In genomic region chr4:5590531-5590930, GRCm38 (mm10) we compare ENCODE assay signal across 22 mouse cellular contexts.
DNase-seq lines count a peak whose midpoint lies in the region; ATAC-seq lines count a peak whose summit lies in the region.
"Had no signal": no experiment of that assay in that cellular context is flagged by ENCODE, and none has a peak within 500 bp of the region (broad histone marks: within the 10 kb centered on the region; RNA-seq: fewer than 3 reads in every experiment).

No protein-coding gene starts in this region.

- no peaks in the 10 kb centered on the region for H3K27me3 ChIP-seq in embryonic facial prominence, embryonic 11.5 days (ENCODE audit: control insufficient read depth, insufficient read depth, low read length)
- H3K27me3 ChIP-seq in limb, embryonic 10.5 days (ENCODE audit: low read depth, poor library complexity, severe bottlenecking) = no peaks in the 10 kb centered on the region
- H3K27me3 ChIP-seq: embryonic facial prominence, embryonic 12.5 days; forebrain, embryonic 12.5 days; heart, embryonic 13.5 days; hindbrain, embryonic 15.5 days had no signal

- WGBS in embryonic facial prominence, embryonic 11.5 days = 20% methylated on average over 4 of the region's 4 CpGs
- 24% methylated on average over 4 of the region's 4 CpGs for WGBS in limb, embryonic 10.5 days

- no peak overlapping the region for H3K9ac ChIP-seq in embryonic facial prominence, embryonic 11.5 days (replicated peaks; ENCODE audit: low read length)
- H3K9ac ChIP-seq: embryonic facial prominence, embryonic 12.5 days; forebrain, embryonic 12.5 days; forebrain, postnatal 0 days; heart, embryonic 13.5 days; hindbrain, embryonic 15.5 days had no signal

- no peak overlapping the region for H3K4me3 ChIP-seq in embryonic facial prominence, embryonic 11.5 days (ENCODE audit: low read depth, low read length)
- no peak overlapping the region for H3K4me3 ChIP-seq in limb, embryonic 10.5 days
- H3K4me3 ChIP-seq: embryonic facial prominence, embryonic 12.5 days; forebrain, embryonic 12.5 days; heart, embryonic 13.5 days; hindbrain, embryonic 15.5 days had no signal

- no peaks in the 10 kb centered on the region for H3K36me3 ChIP-seq in embryonic facial prominence, embryonic 11.5 days (replicated peaks; ENCODE audit: control insufficient read depth, insufficient read depth, low read depth, low read length)
- H3K36me3 ChIP-seq in limb, embryonic 10.5 days = no peaks in the 10 kb centered on the region
- H3K36me3 ChIP-seq: embryonic facial prominence, embryonic 12.5 days; forebrain, embryonic 12.5 days; heart, embryonic 13.5 days; hindbrain, embryonic 15.5 days had no signal

- intact Hi-C loops in heart, postnatal 10 days (cut with DNase I) = no loop called here
- intact Hi-C loops in heart, postnatal 36 days (cut with DNase I) = no loop called here

- no peak overlapping the region for H3K27ac ChIP-seq in embryonic facial prominence, embryonic 11.5 days (replicated peaks; ENCODE audit: low read depth, low read length)
- 0 out of 2 replicates have a peak overlapping the region, but pooled peaks have one; percentile 46 for H3K27ac ChIP-seq in limb, embryonic 10.5 days
- H3K27ac ChIP-seq: embryonic facial prominence, embryonic 12.5 days; forebrain, embryonic 12.5 days; heart, embryonic 13.5 days; hindbrain, embryonic 15.5 days had no signal

- no peak for ATAC-seq in embryonic facial prominence, embryonic 11.5 days (replicated peaks; ENCODE audit: insufficient number of reproducible peaks, low FRiP score, low TSS enrichment, low read depth)
- ATAC-seq: activated CD4-positive, CD25-positive, alpha-beta regulatory T cell, adult 4 months; forebrain, postnatal 0 days; inflammation-experienced regulatory T-cells, adult 6 months; intestine, postnatal 0 days had no signal

- H3K4me2 ChIP-seq in embryonic facial prominence, embryonic 11.5 days (ENCODE audit: low read depth, low read length) = no peak overlapping the region
- H3K4me2 ChIP-seq: embryonic facial prominence, embryonic 12.5 days; forebrain, embryonic 12.5 days; heart, embryonic 13.5 days; hindbrain, embryonic 15.5 days had no signal

- DNase-seq in heart, postnatal 10 days = peak; percentile 5 to 13
- no peak for DNase-seq in heart, postnatal 36 days
- DNase-seq in embryo, embryonic 10.5 days (ENCODE audit: low spot score) = peak; percentile 78
- DNase-seq in embryonic facial prominence, embryonic 11.5 days (ENCODE audit: low spot score) = peak; percentile 77
- DNase-seq in limb, embryonic 10.5 days (ENCODE audit: low spot score) = no peak
- no peak for DNase-seq in adrenal gland, adult 2 months
- no peak for DNase-seq in right cerebral cortex, postnatal 10 days (ENCODE audit: low spot score in 2 of 2)
- no peak for DNase-seq in T-cell, adult 2 months (ENCODE audit: low spot score)
- DNase-seq: adrenal gland, adult 8-10 months; adrenal gland, postnatal 36 days; cerebellum, adult 2 months; cerebellum, postnatal 10 days; forebrain, postnatal 0 days; gastrocnemius, postnatal 36 days; heart, adult 11 months had no signal

- no peaks in the 10 kb centered on the region for H3K4me1 ChIP-seq in embryonic facial prominence, embryonic 11.5 days (ENCODE audit: control insufficient read depth, insufficient read depth, low read length)
- peaks cover 17% of the 10 kb centered on the region for H3K4me1 ChIP-seq in limb, embryonic 10.5 days
- H3K4me1 ChIP-seq: heart, embryonic 13.5 days; hindbrain, embryonic 15.5 days had no signal

- no peaks in the 10 kb centered on the region for H3K9me3 ChIP-seq in embryonic facial prominence, embryonic 11.5 days (replicated peaks; ENCODE audit: control insufficient read depth, low read length)
- no peaks in the 10 kb centered on the region for H3K9me3 ChIP-seq in limb, embryonic 10.5 days (replicated peaks)
- H3K9me3 ChIP-seq: embryonic facial prominence, embryonic 12.5 days; forebrain, embryonic 12.5 days; heart, embryonic 13.5 days; hindbrain, embryonic 15.5 days had no signal

Comparison
In these comparisons a context has a peak if more than half of its experiments do, and no peak if none do; other contexts are left out.
1. DNase-seq: peak in heart, postnatal 10 days (2 of 2), embryo, embryonic 10.5 days (single experiment) and embryonic facial prominence, embryonic 11.5 days (single experiment); none in heart, postnatal 36 days (0 of 2), limb, embryonic 10.5 days (single experiment), adrenal gland, adult 2 months (single experiment), right cerebral cortex, postnatal 10 days (0 of 2) and T-cell, adult 2 months (single experiment).